Mouse (Mus musculus): ENCODE data around the gene Eif2b2.

Gene Eif2b2

GRCm38 (mm10) chr12:85219236-85219904 is at the start of gene Eif2b2:
Gene Eif2b2 (plus strand): TSS chr12:85219481.
- in situ Hi-C loops (cut with MboI, MseI), result loop anchor here (10.0 to 25.0 kb wide), 3 partner anchors 45 to 1907 kb away; partner anchors contain the start of gene Rps6kl1

GRCm38 (mm10) chr12:85169877-85170276 is 49.4 kb upstream of the Eif2b2 start:
- in situ Hi-C loops (cut with MboI, MseI), result loop anchor here (5.0 kb wide), 1 partner anchor 112 kb away; no protein-coding TSS in a partner anchor

GRCm38 (mm10) chr12:85170284-85170947 is 48.9 kb upstream of the Eif2b2 start:
- in situ Hi-C loops (cut with MboI, MseI), result loop anchor here (5.0 kb wide), 1 partner anchor 112 kb away; no protein-coding TSS in a partner anchor

GRCm38 (mm10) chr12:85170948-85171307 is 48.4 kb upstream of the Eif2b2 start:
- in situ Hi-C loops (cut with MboI, MseI), result loop anchor here (5.0 kb wide), 1 partner anchor 111 kb away; no protein-coding TSS in a partner anchor

GRCm38 (mm10) chr12:85174016-85174415 is 45.3 kb upstream of the Eif2b2 start:
- in situ Hi-C loops (cut with MboI, MseI), result loop anchor here (5.0 kb wide), 1 partner anchor 108 kb away; no protein-coding TSS in a partner anchor

- in situ Hi-C loops (cut with MboI, MseI), result no loop called here
Observed at GRCm38 (mm10) chr12:85175087-85175675, 44.1 kb upstream of the Eif2b2 start.

GRCm38 (mm10) chr12:85175926-85176845 is 43.1 kb upstream of the Eif2b2 start:
- in situ Hi-C loops (cut with MboI, MseI), result no loop called here

- in situ Hi-C loops (cut with MboI, MseI), result no loop called here
Observed at GRCm38 (mm10) chr12:85176846-85177523, 42.3 kb upstream of the Eif2b2 start.

- in situ Hi-C loops (cut with MboI, MseI), result no loop called here
Observed at GRCm38 (mm10) chr12:85177740-85178239, 41.5 kb upstream of the Eif2b2 start, which contains the start of gene Pgf. Gene Pgf (minus strand): TSS chr12:85177790.

- in situ Hi-C loops (cut with MboI, MseI), result no loop called here
Observed at GRCm38 (mm10) chr12:85178294-85178693, 41.0 kb upstream of the Eif2b2 start.

- in situ Hi-C loops (cut with MboI, MseI), result no loop called here
Observed at GRCm38 (mm10) chr12:85181475-85182344, 37.6 kb upstream of the Eif2b2 start.

- in situ Hi-C loops (cut with MboI, MseI), result no loop called here
Observed at GRCm38 (mm10) chr12:85182345-85182643, 37.0 kb upstream of the Eif2b2 start.

GRCm38 (mm10) chr12:85182898-85183297 is 36.4 kb upstream of the Eif2b2 start:
- in situ Hi-C loops (cut with MboI, MseI), result no loop called here

- in situ Hi-C loops (cut with MboI, MseI), result no loop called here
Observed at GRCm38 (mm10) chr12:85184118-85184517, 35.2 kb upstream of the Eif2b2 start.

- in situ Hi-C loops (cut with MboI, MseI), result no loop called here
Observed at GRCm38 (mm10) chr12:85185810-85186209, 33.5 kb upstream of the Eif2b2 start.

- in situ Hi-C loops (cut with MboI, MseI), result no loop called here
Observed at GRCm38 (mm10) chr12:85186361-85186760, 32.9 kb upstream of the Eif2b2 start.

- in situ Hi-C loops (cut with MboI, MseI), result loop anchor here (5.0 kb wide), 1 partner anchor 33 kb away; no protein-coding TSS in a partner anchor
Observed at GRCm38 (mm10) chr12:85190290-85190689, 29.0 kb upstream of the Eif2b2 start.

- in situ Hi-C loops (cut with MboI, MseI), result loop anchor here (5.0 kb wide), 1 partner anchor 35 kb away; no protein-coding TSS in a partner anchor
Observed at GRCm38 (mm10) chr12:85192461-85193108, 26.7 kb upstream of the Eif2b2 start.

GRCm38 (mm10) chr12:85193146-85193545 is 26.1 kb upstream of the Eif2b2 start:
- in situ Hi-C loops (cut with MboI, MseI), result loop anchor here (5.0 kb wide), 1 partner anchor 36 kb away; no protein-coding TSS in a partner anchor

Measured in T-helper 1 cell (primary cell).